Mouse (Mus musculus): Measurements from ENCODE around the gene Tnrc6a. TPM values are rescaled to one million over a fixed set of nuclear protein-coding genes. Genes with fewer than 3 reads are reported as not detected.

Tnrc6a gene
- total and polyA plus RNA-seq, 3 experiments: 15.3 to 34.5 TPM; not detected in 1

- peaks cover 0 to 7% of the 10 kb centered on the region in 2 experiments; a peak in 2 of 4 replicates for H3K36me3 ChIP-seq (ENCODE audit: control insufficient read depth in 1 of 2, insufficient read depth in 2 of 2, low read length in 2 of 2)
- H3K4me1 ChIP-seq (ENCODE audit: control insufficient read depth in 1 of 2, insufficient read depth in 2 of 2, low read length in 2 of 2): peaks cover 0 to 20% of the 10 kb centered on the region in 2 experiments; a peak in 2 of 4 replicates
- H3K9me3 ChIP-seq (replicated peaks; ENCODE audit: insufficient read depth, low read length): no peaks in the 10 kb centered on the region
- H3K4me3 ChIP-seq (ENCODE audit: control insufficient read depth in 1 of 2, insufficient read depth in 1 of 2, low read depth in 2 of 2, low read length in 2 of 2): no peak overlapping the region
- no peak overlapping the region for H3K9ac ChIP-seq (ENCODE audit: control insufficient read depth, low read depth, low read length, poor library complexity, severe bottlenecking)
- no peak for DNase-seq (ENCODE audit: low read depth, low spot score)
- no peak overlapping the region for H3K27ac ChIP-seq (ENCODE audit: control insufficient read depth, low read depth, low read length)
- no peaks in the 10 kb centered on the region for H3K27me3 ChIP-seq (ENCODE audit: control insufficient read depth in 1 of 2, insufficient read depth in 2 of 2, low read length in 2 of 2)
- H3K79me2 ChIP-seq (ENCODE audit: control insufficient read depth, insufficient read depth, low read length, poor library complexity): no peaks in the 10 kb centered on the region
- TF ChIP-seq JUND (IDR thresholded peaks at IDR 0.05; ENCODE audit: low read depth, low read length) (no peak), CHD1 (IDR thresholded peaks at IDR 0.05; ENCODE audit: low read depth, low read length) (no peak)
Observed at GRCm38 (mm10) chr7:123105906-123106305, 17.8 kb upstream of the Tnrc6a start.

DNA sequence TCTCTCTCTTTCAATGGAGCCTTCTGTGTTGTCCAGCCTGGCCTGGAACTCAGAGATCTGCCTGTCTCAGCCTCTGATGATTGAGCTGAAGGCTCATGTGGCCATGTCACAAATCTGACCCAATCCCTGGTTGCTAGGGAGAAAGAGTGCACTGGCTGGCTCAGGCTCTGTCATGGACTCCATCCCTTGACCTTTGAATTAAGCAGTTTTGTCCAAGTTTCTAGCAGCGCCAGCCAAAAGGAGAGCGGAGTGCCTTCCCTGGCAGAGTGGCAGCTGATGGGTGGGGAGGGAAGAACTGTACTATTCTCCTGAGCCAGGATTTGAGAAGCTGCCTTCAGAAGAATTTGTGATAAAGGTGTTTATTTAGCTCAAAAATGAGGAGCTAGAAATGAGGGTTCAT lies 17.4 kb upstream of the Tnrc6a start:
- Histone ChIP-seq H3K9ac (ENCODE audit: control insufficient read depth, low read depth, low read length, poor library complexity, severe bottlenecking) (no peak overlapping the region), H3K9me3 (replicated peaks; ENCODE audit: insufficient read depth, low read length) (no peaks in the 10 kb centered on the region), H3K4me3 (ENCODE audit: control insufficient read depth in 1 of 2, insufficient read depth in 1 of 2, low read depth in 2 of 2, low read length in 2 of 2) (no peak overlapping the region), H3K4me1 (ENCODE audit: control insufficient read depth in 1 of 2, insufficient read depth in 2 of 2, low read length in 2 of 2) (peaks cover 0 to 20% of the 10 kb centered on the region in 2 experiments; a peak in 2 of 4 replicates), H3K79me2 (ENCODE audit: control insufficient read depth, insufficient read depth, low read length, poor library complexity) (no peaks in the 10 kb centered on the region), H3K27me3 (ENCODE audit: control insufficient read depth in 1 of 2, insufficient read depth in 2 of 2, low read length in 2 of 2) (no peaks in the 10 kb centered on the region), H3K27ac (ENCODE audit: control insufficient read depth, low read depth, low read length) (no peak overlapping the region), H3K36me3 (ENCODE audit: control insufficient read depth in 1 of 2, insufficient read depth in 2 of 2, low read length in 2 of 2) (peaks cover 0 to 7% of the 10 kb centered on the region in 2 experiments; a peak in 2 of 4 replicates)
- no peak for DNase-seq (ENCODE audit: low read depth, low spot score)
- TF ChIP-seq CHD1 (IDR thresholded peaks at IDR 0.05; ENCODE audit: low read depth, low read length) (no peak), MXI1 (IDR thresholded peaks at IDR 0.05; ENCODE audit: low read depth, low read length) (no peak), TCF12 (IDR thresholded peaks at IDR 0.05; ENCODE audit: low read depth, low read length) (no peak), NELFE (IDR thresholded peaks at IDR 0.05; ENCODE audit: low read depth, low read length) (no peak), USF1 (IDR thresholded peaks at IDR 0.05; ENCODE audit: low read depth, low read length) (no peak), MYC (IDR thresholded peaks at IDR 0.05; ENCODE audit: low read depth, low read length) (no peak), ETS1 (IDR thresholded peaks at IDR 0.05; ENCODE audit: low read depth, low read length) (no peak), JUND (IDR thresholded peaks at IDR 0.05; ENCODE audit: low read depth, low read length) (no peak), ZC3H11A (IDR thresholded peaks at IDR 0.05; ENCODE audit: low read depth, low read length) (no peak), EP300 (IDR thresholded peaks at IDR 0.05; ENCODE audit: low read depth in 1 of 2, low read length in 2 of 2) (no peak), SMC3 (IDR thresholded peaks at IDR 0.05; ENCODE audit: low read depth, low read length) (no peak)

DNA sequence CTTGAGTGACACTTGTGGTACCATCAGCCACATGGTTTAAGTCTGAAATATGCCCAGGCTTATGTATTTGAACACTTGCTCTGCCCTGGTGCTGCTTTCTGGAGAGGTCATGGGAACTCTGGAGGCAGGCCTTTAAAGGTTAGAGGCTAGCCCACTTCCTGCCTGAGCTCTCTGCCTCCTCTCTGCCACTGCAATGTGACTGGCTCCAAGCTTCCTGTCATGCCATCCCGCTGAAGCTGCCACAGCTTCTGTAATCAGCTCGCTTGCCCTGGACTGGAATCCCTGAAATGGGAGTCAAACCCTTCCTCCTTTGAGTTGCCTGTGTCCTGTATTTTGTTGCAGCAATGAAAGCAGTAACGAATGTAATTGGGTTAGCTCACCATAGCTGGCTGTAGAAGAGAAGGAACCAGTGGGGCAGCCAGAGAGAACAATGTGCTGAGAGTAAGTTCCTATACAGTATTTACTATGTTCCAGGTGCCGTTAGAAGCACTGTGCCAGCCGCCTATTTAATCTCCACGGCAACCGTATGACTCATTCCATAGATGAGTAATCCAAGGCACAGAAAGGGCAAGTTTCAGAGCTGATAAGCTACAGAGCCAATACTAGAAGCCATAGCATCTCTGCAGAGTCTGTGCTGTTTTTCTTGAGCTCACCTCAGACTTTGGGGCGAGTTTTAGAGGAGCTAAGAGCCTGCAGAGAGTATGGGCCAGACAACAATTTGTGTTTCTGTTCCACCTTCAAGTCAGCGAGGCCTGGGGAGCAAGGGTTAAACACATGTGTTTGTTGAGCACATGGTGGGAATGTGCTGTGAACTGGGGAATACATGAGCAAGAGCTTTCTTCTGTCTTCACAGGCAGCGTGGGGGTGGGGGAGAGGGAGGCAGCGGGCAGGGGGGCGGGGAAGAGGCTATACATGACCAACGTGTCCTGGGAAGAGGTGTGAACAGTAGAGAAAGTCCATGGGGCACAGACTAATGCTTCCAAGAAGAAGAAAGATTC lies 15.3 kb upstream of the Tnrc6a start:
- peak overlapping the region; percentile 93 for H3K27ac ChIP-seq (ENCODE audit: control insufficient read depth, low read depth, low read length)
- no peaks in the 10 kb centered on the region for H3K79me2 ChIP-seq (ENCODE audit: control insufficient read depth, insufficient read depth, low read length, poor library complexity)
- H3K4me1 ChIP-seq (ENCODE audit: control insufficient read depth in 1 of 2, insufficient read depth in 2 of 2, low read length in 2 of 2): peaks cover 0 to 20% of the 10 kb centered on the region in 2 experiments; a peak in 2 of 4 replicates
- H3K4me3 ChIP-seq (ENCODE audit: control insufficient read depth in 1 of 2, insufficient read depth in 1 of 2, low read depth in 2 of 2, low read length in 2 of 2): peak overlapping the region; percentile 7 to 43; a peak in 3 of 4 replicates
- H3K9me3 ChIP-seq (replicated peaks; ENCODE audit: insufficient read depth, low read length): no peaks in the 10 kb centered on the region
- peak; percentile 92 for DNase-seq (ENCODE audit: low read depth, low spot score)
- H3K36me3 ChIP-seq (ENCODE audit: control insufficient read depth in 1 of 2, insufficient read depth in 2 of 2, low read length in 2 of 2): peaks cover 0 to 7% of the 10 kb centered on the region in 2 experiments; a peak in 2 of 4 replicates
- peak overlapping the region; percentile 53 for H3K9ac ChIP-seq (ENCODE audit: control insufficient read depth, low read depth, low read length, poor library complexity, severe bottlenecking)
- no peaks in the 10 kb centered on the region for H3K27me3 ChIP-seq (ENCODE audit: control insufficient read depth in 1 of 2, insufficient read depth in 2 of 2, low read length in 2 of 2)
- no peak for TF ChIP-seq HCFC1 (IDR thresholded peaks at IDR 0.05; ENCODE audit: low read depth, low read length)
- peak; percentile 79 to 90 for TF ChIP-seq EP300 (IDR thresholded peaks at IDR 0.05; ENCODE audit: low read depth in 1 of 2, low read length in 2 of 2)
- TF ChIP-seq JUND (IDR thresholded peaks at IDR 0.05; ENCODE audit: low read depth, low read length): peak; percentile 98
- TF ChIP-seq MAZ (IDR thresholded peaks at IDR 0.05; ENCODE audit: low read depth, low read length): no peak
- TF ChIP-seq SMC3 (IDR thresholded peaks at IDR 0.05; ENCODE audit: low read depth, low read length): no peak
- peak; percentile 95 for TF ChIP-seq ETS1 (IDR thresholded peaks at IDR 0.05; ENCODE audit: low read depth, low read length)
- peak; percentile 91 for TF ChIP-seq GATA1 (IDR thresholded peaks at IDR 0.05; ENCODE audit: low read depth, low read length)
- TF ChIP-seq ZNF384 (IDR thresholded peaks at IDR 0.05; ENCODE audit: low read depth, low read length): no peak
- TF ChIP-seq MYC (IDR thresholded peaks at IDR 0.05; ENCODE audit: low read depth, low read length): peak; percentile 67; the same call in 1 of the 2 replicates
- TF ChIP-seq SIN3A (IDR thresholded peaks at IDR 0.05; ENCODE audit: low read length): peak; percentile 91
- TF ChIP-seq BHLHE40 (IDR thresholded peaks at IDR 0.05; ENCODE audit: borderline replicate concordance, low read depth, low read length): no peak
- no peak for TF ChIP-seq POLR2AphosphoS5 (IDR thresholded peaks at IDR 0.05; ENCODE audit: borderline replicate concordance, low read depth, low read length)
- TF ChIP-seq TAL1 (IDR thresholded peaks at IDR 0.05; ENCODE audit: low read length): peak; percentile 44; the same call in 1 of the 2 replicates
- 0 out of 2 replicates have a peak, but pooled peaks have one; percentile 20 for TF ChIP-seq MYB (IDR thresholded peaks at IDR 0.05; ENCODE audit: low read depth, low read length)
- TF ChIP-seq MAX (IDR thresholded peaks at IDR 0.05; ENCODE audit: low read length): peak; percentile 78
- no peak for TF ChIP-seq ZMIZ1 (IDR thresholded peaks at IDR 0.05; ENCODE audit: low read depth, low read length)

All from MEL (cell line).